Mouse (Mus musculus): ENCODE measurements around the gene Fbxo44.
"Not testable (repeated sequence)": the region's sequence is repeated elsewhere in the genome, so short reads cannot be mapped to it uniquely, and the experiment has no call there.

Fbxo44 gene

GRCm38 (mm10) chr4:148160436-148161390, at the start of gene Fbxo44, which contains the start of gene Fbxo2:
Gene Fbxo44, minus strand, starts transcription at chr4:148160482.
Gene Fbxo2, plus strand, starts transcription at chr4:148160621.
- peak; percentile 71 for DNase-seq (ENCODE audit: low read depth, low spot score)

GRCm38 (mm10) chr4:148204873-148205232, 44.6 kb upstream of the Fbxo44 start:
- DNase-seq (ENCODE audit: low read depth, low spot score) = no peak

- no peak for DNase-seq (ENCODE audit: low read depth, low spot score)
Observed at GRCm38 (mm10) chr4:148204061-148204872, 44.0 kb upstream of the Fbxo44 start.

- no peak for DNase-seq (ENCODE audit: low read depth, low spot score)
Observed at GRCm38 (mm10) chr4:148203557-148203956, 43.3 kb upstream of the Fbxo44 start.

GRCm38 (mm10) chr4:148198721-148199120, 38.4 kb upstream of the Fbxo44 start:
- DNase-seq (ENCODE audit: low read depth, low spot score) = no peak

GRCm38 (mm10) chr4:148194400-148194799, 34.1 kb upstream of the Fbxo44 start:
- no peak for DNase-seq (ENCODE audit: low read depth, low spot score)

GRCm38 (mm10) chr4:148192707-148193245, 32.5 kb upstream of the Fbxo44 start:
- DNase-seq (ENCODE audit: low read depth, low spot score) = peak; percentile 91

GRCm38 (mm10) chr4:148188767-148189166, 28.5 kb upstream of the Fbxo44 start:
- not testable (repeated sequence) for DNase-seq (ENCODE audit: low read depth, low spot score)

GRCm38 (mm10) chr4:148185819-148186218, 25.5 kb upstream of the Fbxo44 start:
- DNase-seq (ENCODE audit: low read depth, low spot score) = peak; percentile 91

GRCm38 (mm10) chr4:148184564-148184963, 24.3 kb upstream of the Fbxo44 start:
- no peak for DNase-seq (ENCODE audit: low read depth, low spot score)

- DNase-seq (ENCODE audit: low read depth, low spot score) = peak; percentile 38
Observed at GRCm38 (mm10) chr4:148182363-148182762, 22.1 kb upstream of the Fbxo44 start.

- no peak for DNase-seq (ENCODE audit: low read depth, low spot score)
Observed at GRCm38 (mm10) chr4:148181483-148181882, 21.2 kb upstream of the Fbxo44 start.

- DNase-seq (ENCODE audit: low read depth, low spot score) = no peak
Observed at GRCm38 (mm10) chr4:148177716-148178115, 17.4 kb upstream of the Fbxo44 start.

GRCm38 (mm10) chr4:148176603-148177002, 16.3 kb upstream of the Fbxo44 start:
- not testable (repeated sequence) for DNase-seq (ENCODE audit: low read depth, low spot score)

GRCm38 (mm10) chr4:148174495-148174862, 14.2 kb upstream of the Fbxo44 start:
- no peak for DNase-seq (ENCODE audit: low read depth, low spot score)

GRCm38 (mm10) chr4:148173811-148174494, 13.7 kb upstream of the Fbxo44 start:
- peak; percentile 75 for DNase-seq (ENCODE audit: low read depth, low spot score)

- no peak for DNase-seq (ENCODE audit: low read depth, low spot score)
Observed at GRCm38 (mm10) chr4:148171261-148171660, 11.0 kb upstream of the Fbxo44 start.

- peak; percentile 77 for DNase-seq (ENCODE audit: low read depth, low spot score)
Observed at GRCm38 (mm10) chr4:148170842-148171241, 10.6 kb upstream of the Fbxo44 start.

GRCm38 (mm10) chr4:148169586-148169985, 9.3 kb upstream of the Fbxo44 start:
- peak; percentile 89 for DNase-seq (ENCODE audit: low read depth, low spot score)

- DNase-seq (ENCODE audit: low read depth, low spot score) = peak; percentile 80
Observed at GRCm38 (mm10) chr4:148168287-148168686, 8.0 kb upstream of the Fbxo44 start.

GRCm38 (mm10) chr4:148166986-148167385, 6.7 kb upstream of the Fbxo44 start:
- DNase-seq (ENCODE audit: low read depth, low spot score) = peak; percentile 89

Data from ZHBTc4 (cell line).